Mouse (Mus musculus): ENCODE measurements around the gene Cdh12. TPM values are rescaled to one million over a fixed set of nuclear protein-coding genes. Genes with fewer than 3 reads are reported as not detected.
A peak's percentile ranks its signal among the peaks of the same experiment; 100 is the strongest.

The Cdh12 gene
- polyA plus RNA-seq, 1 experiment from 2014 or later, result 0.08 TPM

DNA sequence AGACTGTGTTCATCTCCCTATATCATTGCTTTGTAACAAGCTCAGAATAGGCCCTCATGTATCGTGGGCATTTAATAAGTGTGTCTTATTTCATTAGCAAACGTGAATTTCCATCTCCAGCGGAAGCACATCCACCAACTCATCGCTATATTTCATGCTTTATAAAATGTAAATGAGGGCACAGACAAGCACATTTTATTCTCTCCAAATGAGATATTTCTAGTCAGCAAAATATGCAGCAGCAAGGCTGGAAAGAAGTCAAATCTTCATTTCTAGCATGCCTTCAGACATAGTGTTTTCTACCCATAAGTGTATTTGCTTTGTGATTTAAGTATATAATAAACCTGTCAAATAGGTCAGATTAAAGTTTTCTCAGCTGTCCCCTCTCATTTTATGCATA is 262.8 kb downstream of the Cdh12 start:
- no peaks in the 10 kb centered on the region for H3K4me1 ChIP-seq (replicated peaks)
- 77% methylated on average over 4 of the region's 4 CpGs for WGBS
- H3K9me3 ChIP-seq (replicated peaks), result no peaks in the 10 kb centered on the region
- H3K9ac ChIP-seq, result no peak overlapping the region
- no peaks in the 10 kb centered on the region for H3K36me3 ChIP-seq
- no peak overlapping the region for H3K4me2 ChIP-seq
- H3K27ac ChIP-seq, result no peak overlapping the region
- H3K4me3 ChIP-seq, result no peak overlapping the region
- H3K27me3 ChIP-seq, result no peaks in the 10 kb centered on the region
- no peak for ATAC-seq (replicated peaks; ENCODE audit: insufficient number of reproducible peaks, insufficient read depth, low FRiP score, low read depth)

DNA sequence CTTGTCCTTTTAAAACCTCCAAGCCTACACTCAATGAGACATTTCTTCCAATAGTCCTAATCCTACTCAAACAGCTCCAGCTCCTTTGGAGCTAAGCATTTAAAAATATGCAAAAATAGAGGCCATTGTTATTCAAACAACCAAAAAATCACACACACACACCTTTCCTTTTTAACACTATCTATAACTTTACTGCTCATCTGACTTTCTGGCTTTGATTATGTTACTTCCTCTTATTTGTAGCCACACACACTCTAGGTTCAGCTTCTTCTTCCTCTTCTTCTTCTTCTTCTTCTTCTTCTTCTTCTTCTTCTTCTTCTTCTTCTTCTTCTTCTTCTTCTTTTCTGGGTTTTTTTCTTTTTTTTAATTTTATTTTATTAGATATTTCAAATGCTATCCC is 323.2 kb downstream of the Cdh12 start:
- no peak overlapping the region for H3K4me3 ChIP-seq
- no peak overlapping the region for H3K27ac ChIP-seq
- no peak for ATAC-seq (replicated peaks; ENCODE audit: insufficient number of reproducible peaks, insufficient read depth, low FRiP score, low read depth)
- H3K36me3 ChIP-seq, result no peaks in the 10 kb centered on the region
- H3K27me3 ChIP-seq, result no peaks in the 10 kb centered on the region
- no peaks in the 10 kb centered on the region for H3K9me3 ChIP-seq (replicated peaks)
- H3K4me2 ChIP-seq, result no peak overlapping the region
- H3K4me1 ChIP-seq (replicated peaks), result no peaks in the 10 kb centered on the region
- no peak overlapping the region for H3K9ac ChIP-seq

DNA sequence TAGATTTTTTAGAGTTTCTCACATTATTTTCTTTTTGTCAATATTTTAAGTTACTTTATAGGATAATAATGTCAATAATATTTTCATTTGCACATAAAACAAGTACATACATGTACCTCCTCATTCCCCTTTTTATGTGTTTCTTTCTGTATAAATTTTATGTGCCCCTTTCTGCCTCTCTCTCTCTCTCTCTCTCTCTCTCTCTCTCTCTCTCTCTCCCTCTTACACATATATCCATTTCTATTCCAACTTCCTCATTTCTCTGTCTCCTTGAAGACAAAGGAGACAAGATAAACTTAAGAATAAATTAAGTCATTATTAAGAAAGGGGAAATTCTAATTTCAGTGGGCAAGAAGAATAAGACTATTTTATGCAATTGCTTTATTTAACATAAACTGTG is 324.4 kb downstream of the Cdh12 start:
- no peak overlapping the region for H3K4me2 ChIP-seq

DNA sequence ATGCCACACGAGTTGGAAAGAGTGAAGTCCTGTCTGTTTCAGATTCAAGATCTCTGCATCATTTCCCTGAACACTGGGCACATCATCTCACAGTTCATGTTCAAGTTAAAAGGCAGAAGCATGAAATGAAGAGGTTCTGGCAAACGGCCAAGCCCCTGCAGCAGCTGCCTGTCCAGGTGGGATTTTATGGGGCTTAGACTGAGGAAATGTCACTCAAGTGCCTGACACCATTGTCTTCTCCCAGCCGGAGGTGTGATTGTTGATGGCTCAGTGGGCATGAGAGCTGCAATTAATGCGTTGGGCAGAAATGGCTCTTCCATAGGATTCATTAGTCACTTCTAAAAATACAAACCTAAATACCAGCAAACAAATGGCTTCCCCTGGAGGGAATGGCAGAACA is 347.9 kb downstream of the Cdh12 start:
- H3K4me2 ChIP-seq, result no peak overlapping the region
- no peaks in the 10 kb centered on the region for H3K36me3 ChIP-seq
- no peak overlapping the region for H3K4me3 ChIP-seq
- no peak overlapping the region for H3K27ac ChIP-seq
- H3K9me3 ChIP-seq (replicated peaks), result no peaks in the 10 kb centered on the region
- no peaks in the 10 kb centered on the region for H3K27me3 ChIP-seq
- no peaks in the 10 kb centered on the region for H3K4me1 ChIP-seq (replicated peaks)
- H3K9ac ChIP-seq, result no peak overlapping the region
- 32% methylated on average over 4 of the region's 4 CpGs for WGBS
- no peak for ATAC-seq (replicated peaks; ENCODE audit: insufficient number of reproducible peaks, insufficient read depth, low FRiP score, low read depth)

More for the DNA sequence above, 324.4 kb downstream of the Cdh12 start:
- ATAC-seq (replicated peaks; ENCODE audit: insufficient number of reproducible peaks, insufficient read depth, low FRiP score, low read depth), result no peak
- Histone ChIP-seq H3K27ac (no peak overlapping the region), H3K36me3 (no peaks in the 10 kb centered on the region), H3K4me3 (no peak overlapping the region), H3K27me3 (no peaks in the 10 kb centered on the region), H3K9me3 (replicated peaks) (no peaks in the 10 kb centered on the region), H3K4me1 (replicated peaks) (no peaks in the 10 kb centered on the region), H3K9ac (no peak overlapping the region)

DNA sequence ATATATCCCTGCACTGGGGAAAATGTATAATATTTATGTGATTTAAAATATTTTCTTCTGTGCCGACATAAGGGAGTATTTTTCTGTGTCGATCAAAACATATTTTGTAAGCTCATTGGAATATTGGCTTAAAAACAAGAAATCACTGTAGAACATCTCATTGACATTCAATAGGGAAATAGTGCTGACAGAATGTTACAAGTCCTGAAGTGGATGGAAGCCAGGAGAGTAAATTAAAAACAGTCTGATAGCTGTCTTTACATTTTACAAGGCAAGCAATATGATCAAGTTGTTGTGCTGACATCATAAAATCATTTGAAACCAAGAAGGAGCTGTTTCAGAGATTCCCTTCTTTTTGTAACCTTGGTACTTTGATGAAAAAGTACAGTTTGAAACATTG is 349.5 kb downstream of the Cdh12 start:
- H3K36me3 ChIP-seq, result no peaks in the 10 kb centered on the region
- no peaks in the 10 kb centered on the region for H3K9me3 ChIP-seq (replicated peaks)
- WGBS, result 84% methylated on average over 2 of the region's 2 CpGs
- no peak overlapping the region for H3K27ac ChIP-seq
- H3K4me2 ChIP-seq, result no peak overlapping the region
- no peak overlapping the region for H3K4me3 ChIP-seq
- no peak for ATAC-seq (replicated peaks; ENCODE audit: insufficient number of reproducible peaks, insufficient read depth, low FRiP score, low read depth)
- H3K27me3 ChIP-seq, result no peaks in the 10 kb centered on the region
- H3K4me1 ChIP-seq (replicated peaks), result no peaks in the 10 kb centered on the region
- H3K9ac ChIP-seq, result no peak overlapping the region

DNA sequence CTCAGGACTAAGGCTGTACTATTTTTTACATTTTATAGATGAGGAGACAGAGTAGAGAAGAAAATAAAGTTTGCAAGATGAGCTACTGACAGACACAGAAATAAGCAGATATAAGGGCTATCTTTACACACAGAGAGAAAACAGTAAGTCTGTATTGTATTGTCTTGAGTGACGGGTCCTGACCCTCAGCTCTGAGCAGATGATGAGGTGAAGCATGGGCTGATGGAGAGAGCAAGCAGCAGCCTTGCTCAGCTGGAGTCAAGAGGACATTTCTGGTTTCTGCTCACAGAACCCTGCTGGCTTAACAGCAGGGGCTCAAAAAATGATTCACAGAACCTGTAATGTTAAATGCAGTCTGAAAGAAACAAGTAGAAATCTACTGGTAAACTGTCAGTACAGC is 386.8 kb downstream of the Cdh12 start:
- WGBS, result 65% methylated on average over 1 of the region's 1 CpGs
- H3K4me3 ChIP-seq, result no peak overlapping the region
- no peak overlapping the region for H3K4me2 ChIP-seq
- no peaks in the 10 kb centered on the region for H3K36me3 ChIP-seq
- no peaks in the 10 kb centered on the region for H3K27me3 ChIP-seq
- ATAC-seq (replicated peaks; ENCODE audit: insufficient number of reproducible peaks, insufficient read depth, low FRiP score, low read depth), result no peak
- no peaks in the 10 kb centered on the region for H3K9me3 ChIP-seq (replicated peaks)
- no peak overlapping the region for H3K27ac ChIP-seq
- no peak overlapping the region for H3K9ac ChIP-seq
- no peaks in the 10 kb centered on the region for H3K4me1 ChIP-seq (replicated peaks)

DNA sequence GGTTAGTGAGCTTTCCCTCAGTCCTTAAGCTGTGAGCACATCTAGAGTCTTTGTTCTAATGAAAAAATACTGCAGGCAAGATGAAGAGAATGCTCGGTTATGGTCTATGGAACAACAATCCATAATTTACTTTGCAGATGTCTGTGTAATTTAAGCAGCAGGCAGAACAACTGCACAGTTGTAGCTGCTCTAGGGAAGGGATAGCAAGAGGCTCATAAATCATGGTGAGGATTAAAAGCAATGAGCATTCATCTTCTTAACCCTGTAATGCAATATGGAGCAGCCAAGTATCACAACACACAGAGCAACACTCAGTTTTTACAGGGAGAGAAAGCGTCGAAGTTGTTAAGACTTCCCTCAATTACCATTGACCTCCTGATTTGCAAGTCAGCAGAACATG is 387.9 kb downstream of the Cdh12 start:
- ATAC-seq (replicated peaks; ENCODE audit: insufficient number of reproducible peaks, insufficient read depth, low FRiP score, low read depth), result no peak
- Histone ChIP-seq H3K9ac (no peak overlapping the region), H3K4me2 (no peak overlapping the region), H3K36me3 (no peaks in the 10 kb centered on the region), H3K4me1 (replicated peaks) (no peaks in the 10 kb centered on the region), H3K4me3 (no peak overlapping the region), H3K27me3 (no peaks in the 10 kb centered on the region), H3K9me3 (replicated peaks) (no peaks in the 10 kb centered on the region), H3K27ac (no peak overlapping the region)
- WGBS, result 62% methylated on average over 3 of the region's 3 CpGs

DNA sequence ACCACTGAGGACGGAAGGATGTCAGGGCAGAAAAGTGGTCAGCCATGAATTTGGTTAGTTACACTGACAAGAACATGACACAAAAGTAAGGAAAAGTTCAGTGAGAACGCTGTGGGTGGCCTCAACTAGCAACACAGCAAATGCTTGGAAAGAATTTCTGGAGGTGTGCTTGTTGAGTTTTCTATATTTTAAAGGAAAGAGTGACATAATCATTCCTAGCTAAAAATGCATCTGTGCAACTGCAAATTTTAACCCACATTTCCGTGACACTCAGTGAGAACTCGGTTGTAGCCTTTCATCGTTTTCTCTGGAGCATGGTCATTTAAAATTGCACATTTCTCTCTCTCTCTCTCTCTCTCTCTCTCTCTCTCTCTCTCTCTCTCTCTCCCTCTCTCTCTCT is 392.4 kb downstream of the Cdh12 start:
- Histone ChIP-seq H3K4me1 (replicated peaks) (no peaks in the 10 kb centered on the region), H3K4me2 (no peak overlapping the region), H3K9me3 (replicated peaks) (no peaks in the 10 kb centered on the region), H3K9ac (no peak overlapping the region), H3K27ac (no peak overlapping the region), H3K36me3 (no peaks in the 10 kb centered on the region), H3K27me3 (no peaks in the 10 kb centered on the region), H3K4me3 (no peak overlapping the region)
- no peak for ATAC-seq (replicated peaks; ENCODE audit: insufficient number of reproducible peaks, insufficient read depth, low FRiP score, low read depth)
- WGBS, result 78% methylated on average over 5 of the region's 5 CpGs

DNA sequence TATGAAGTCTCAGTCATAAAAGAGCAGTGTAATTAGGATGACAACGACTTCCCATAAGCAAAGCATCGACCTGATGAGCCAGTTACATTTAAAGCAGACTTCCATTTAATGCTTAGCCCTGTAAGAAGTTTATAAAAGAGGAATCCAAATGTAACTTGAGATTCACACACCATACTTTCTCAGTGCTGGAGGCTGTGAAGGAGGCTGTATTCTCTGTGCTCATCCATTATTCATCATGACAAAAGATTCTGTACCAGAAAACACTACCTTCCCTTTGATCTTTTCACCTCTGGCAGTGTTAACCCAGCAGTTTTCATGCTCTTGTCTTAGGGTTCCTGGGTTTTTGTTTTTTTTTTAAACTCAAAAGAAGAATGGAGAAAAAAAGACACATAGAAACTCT is 414.0 kb downstream of the Cdh12 start:
- H3K9ac ChIP-seq, result no peak overlapping the region
- H3K9me3 ChIP-seq (replicated peaks), result no peaks in the 10 kb centered on the region
- no peaks in the 10 kb centered on the region for H3K27me3 ChIP-seq
- H3K27ac ChIP-seq, result no peak overlapping the region
- no peaks in the 10 kb centered on the region for H3K4me1 ChIP-seq (replicated peaks)
- no peak for ATAC-seq (replicated peaks; ENCODE audit: insufficient number of reproducible peaks, insufficient read depth, low FRiP score, low read depth)
- H3K4me3 ChIP-seq, result no peak overlapping the region
- H3K4me2 ChIP-seq, result no peak overlapping the region
- WGBS, result 57% methylated on average over 2 of the region's 2 CpGs
- H3K36me3 ChIP-seq, result no peaks in the 10 kb centered on the region

DNA sequence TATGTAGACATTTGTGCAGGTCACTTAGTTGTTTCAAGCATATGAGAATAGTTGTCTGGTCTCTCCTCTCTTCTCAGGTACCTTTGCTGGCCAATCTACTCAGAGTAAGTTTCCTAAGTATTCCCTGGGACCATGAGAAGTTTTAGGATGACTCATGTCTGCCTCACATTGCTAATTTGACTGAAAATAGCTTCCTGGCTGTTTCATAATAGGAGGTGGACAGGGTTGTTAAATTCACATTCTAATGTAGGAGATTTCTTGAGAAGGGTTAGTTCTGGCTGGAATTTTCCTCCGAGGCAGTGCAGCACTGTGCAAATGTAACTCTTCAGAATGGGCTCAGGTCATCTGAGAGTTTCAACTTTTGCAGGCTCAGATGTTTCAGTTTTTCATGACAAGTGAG is 423.5 kb downstream of the Cdh12 start:
- Histone ChIP-seq H3K27ac (no peak overlapping the region), H3K27me3 (no peaks in the 10 kb centered on the region), H3K36me3 (no peaks in the 10 kb centered on the region), H3K9ac (no peak overlapping the region), H3K4me1 (replicated peaks) (no peaks in the 10 kb centered on the region), H3K4me3 (no peak overlapping the region), H3K4me2 (no peak overlapping the region), H3K9me3 (replicated peaks) (no peaks in the 10 kb centered on the region)
- WGBS, result 80% methylated on average over 1 of the region's 1 CpGs
- no peak for ATAC-seq (replicated peaks; ENCODE audit: insufficient number of reproducible peaks, insufficient read depth, low FRiP score, low read depth)

DNA sequence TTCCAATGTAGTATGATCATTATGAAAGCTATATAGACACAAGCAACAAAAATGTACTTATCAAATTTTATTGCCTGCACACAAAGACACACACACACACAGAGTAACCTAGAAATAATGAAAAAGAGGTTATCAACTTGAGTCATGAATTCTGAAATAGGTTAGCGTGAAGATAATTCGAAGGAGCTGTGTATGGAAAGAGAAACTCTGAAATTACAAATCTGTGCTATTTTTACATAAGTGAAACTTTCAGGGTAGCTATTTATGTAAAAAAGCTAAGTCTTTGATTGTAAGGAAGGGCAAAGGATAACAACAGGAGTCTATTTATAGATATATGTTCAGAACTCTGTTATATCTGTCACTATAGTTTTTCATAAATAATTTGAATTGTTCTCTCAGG is 427.9 kb downstream of the Cdh12 start:
- Histone ChIP-seq H3K4me3 (no peak overlapping the region), H3K4me2 (no peak overlapping the region), H3K27ac (no peak overlapping the region), H3K4me1 (replicated peaks) (no peaks in the 10 kb centered on the region), H3K9me3 (replicated peaks) (no peaks in the 10 kb centered on the region), H3K36me3 (no peaks in the 10 kb centered on the region), H3K27me3 (no peaks in the 10 kb centered on the region), H3K9ac (no peak overlapping the region)
- no peak for ATAC-seq (replicated peaks; ENCODE audit: insufficient number of reproducible peaks, insufficient read depth, low FRiP score, low read depth)
- 85% methylated on average over 2 of the region's 2 CpGs for WGBS

DNA sequence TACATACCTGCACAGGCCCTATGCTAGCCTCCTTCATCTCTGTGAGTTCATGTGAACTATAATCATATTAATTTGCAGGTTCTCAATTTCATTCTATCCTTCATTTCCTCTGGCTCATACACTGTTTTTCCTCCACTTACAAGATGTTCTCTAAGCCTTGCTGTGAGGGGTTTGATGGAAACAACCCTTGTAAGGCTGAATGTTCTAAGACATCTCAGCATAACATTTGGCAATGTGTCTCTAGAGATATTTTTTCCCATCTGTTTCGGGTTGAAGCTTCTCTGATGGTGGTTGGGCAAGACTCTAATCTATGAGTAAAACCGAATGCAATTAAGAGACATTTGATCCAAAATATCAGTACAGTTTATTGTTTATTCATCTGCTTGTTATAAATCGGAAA is 444.4 kb downstream of the Cdh12 start:
- H3K27ac ChIP-seq, result no peak overlapping the region
- H3K4me1 ChIP-seq (replicated peaks), result no peaks in the 10 kb centered on the region
- no peaks in the 10 kb centered on the region for H3K27me3 ChIP-seq
- ATAC-seq (replicated peaks; ENCODE audit: insufficient number of reproducible peaks, insufficient read depth, low FRiP score, low read depth), result no peak
- H3K36me3 ChIP-seq, result no peaks in the 10 kb centered on the region
- no peak overlapping the region for H3K4me2 ChIP-seq
- WGBS, result 76% methylated on average over 3 of the region's 3 CpGs
- no peak overlapping the region for H3K4me3 ChIP-seq
- H3K9me3 ChIP-seq (replicated peaks), result no peaks in the 10 kb centered on the region
- no peak overlapping the region for H3K9ac ChIP-seq

DNA sequence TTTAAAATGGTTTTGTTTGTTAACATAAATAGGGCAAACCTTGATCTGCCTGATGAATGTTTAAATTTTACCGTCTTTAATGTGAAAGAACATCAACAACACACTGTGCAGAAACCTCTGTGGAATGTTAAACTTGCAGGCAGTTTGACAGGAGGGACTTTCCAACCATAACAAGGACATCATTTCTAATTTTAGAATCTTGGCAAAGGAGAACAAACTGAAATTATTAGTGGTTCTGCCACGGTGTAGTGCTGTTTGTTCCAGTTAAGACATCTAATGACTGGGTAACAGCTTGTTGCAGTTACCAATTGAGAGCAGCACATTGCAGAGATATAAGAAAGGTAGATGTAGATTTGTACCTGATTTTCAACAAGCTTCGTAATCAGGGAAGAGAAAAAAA is 453.5 kb downstream of the Cdh12 start:
- Histone ChIP-seq H3K4me3 (no peak overlapping the region), H3K27ac (no peak overlapping the region), H3K36me3 (no peaks in the 10 kb centered on the region), H3K9me3 (replicated peaks) (no peaks in the 10 kb centered on the region), H3K27me3 (no peaks in the 10 kb centered on the region), H3K9ac (no peak overlapping the region), H3K4me1 (replicated peaks) (peaks cover 7% of the 10 kb centered on the region; the same call in 1 of the 2 replicates), H3K4me2 (peak overlapping the region; percentile 4; the same call in 1 of the 2 replicates)
- 30% methylated on average over 3 of the region's 3 CpGs for WGBS
- peak; percentile 66; the same call in 1 of the 2 replicates for ATAC-seq (replicated peaks; ENCODE audit: insufficient number of reproducible peaks, insufficient read depth, low FRiP score, low read depth)

Measured in heart, embryonic 15.5 days (tissue).